Comparison of ENCODE assay signal across 18 mouse cellular contexts in the genomic region with DNA sequence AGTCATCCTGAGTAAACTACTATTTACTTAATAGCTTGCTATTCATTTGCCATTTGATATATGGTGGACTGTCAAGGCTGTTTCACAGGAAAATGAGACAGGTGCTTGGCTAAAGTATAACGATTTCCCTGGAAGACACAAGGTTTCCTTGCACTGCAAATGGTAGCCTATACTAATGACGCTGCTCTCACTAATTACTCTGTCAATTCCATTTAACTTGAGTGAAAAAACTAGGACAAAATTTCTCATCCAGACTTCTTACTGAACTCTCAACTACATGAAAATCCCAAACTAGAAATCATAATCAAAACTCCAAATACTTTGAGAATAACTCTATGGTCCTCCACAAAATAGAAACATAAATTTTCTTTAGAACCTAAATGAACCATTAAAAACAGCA.
"Had no signal": no experiment of that assay in that cellular context is flagged by ENCODE, and none has a peak within 500 bp of the region (broad histone marks: within the 10 kb centered on the region; RNA-seq: fewer than 3 reads in every experiment).

No protein-coding gene starts in this region.

- DNase-seq: cerebellum, adult 2 months; cerebellum, adult 8-10 months; cerebellum, adult 9-10 months; cerebellum, adult 9-11 months; cerebellum, postnatal 10 days; cerebellum, postnatal 14 days; cerebellum, postnatal 25 days; cerebellum, postnatal 36 days; embryo, embryonic 11 days; forebrain, postnatal 0 days; gastrocnemius, adult 2 months; gastrocnemius, postnatal 10 days; gastrocnemius, postnatal 14 days; gastrocnemius, postnatal 25 days; gastrocnemius, postnatal 36 days; heart, adult 11 months; heart, adult 18-20 months; heart, adult 2 months had no signal
